Mouse (Mus musculus) c-Kit-negative CD71-positive TER-119-positive erythroid progenitor cells, embryonic 14.5 days (primary cell): Measurements from ENCODE around the gene Col4a4.

Source experiments
- DNase-seq: peaks from one replicate; pipeline ENCODE4 v3.0.0-alpha.2; 2013; ENCODE audit warnings: low read depth, low spot score

Gene Col4a4

GRCm38 (mm10) chr1:82577915-82578314 is 8.7 kb downstream of the Col4a4 start:
- DNase-seq, result no peak

- DNase-seq, result no peak
These were observed 9.3 kb downstream of the Col4a4 start for GRCm38 (mm10) chr1:82577339-82577738.

DNA sequence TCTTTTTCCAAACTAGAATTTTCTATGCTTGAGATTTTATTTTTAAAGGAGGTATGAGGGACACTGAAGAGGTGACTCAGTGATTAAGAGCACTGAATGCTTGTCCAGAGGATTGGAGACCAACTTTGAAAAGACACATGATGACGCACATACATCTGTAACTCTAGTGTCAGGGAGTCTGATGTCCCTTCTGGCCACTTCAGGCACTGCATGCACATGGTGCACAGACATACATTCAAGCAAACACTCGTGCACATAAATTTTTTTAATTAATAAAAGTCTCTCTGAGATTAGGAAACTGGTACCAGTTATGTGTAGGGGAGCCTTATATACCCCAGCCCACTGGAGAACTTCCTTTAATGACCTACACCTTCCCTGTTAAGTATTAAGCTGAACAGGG is 10.5 kb downstream of the Col4a4 start:
- no peak for DNase-seq

- DNase-seq, result no peak
These were observed 11.0 kb downstream of the Col4a4 start for GRCm38 (mm10) chr1:82575681-82576080.

DNA sequence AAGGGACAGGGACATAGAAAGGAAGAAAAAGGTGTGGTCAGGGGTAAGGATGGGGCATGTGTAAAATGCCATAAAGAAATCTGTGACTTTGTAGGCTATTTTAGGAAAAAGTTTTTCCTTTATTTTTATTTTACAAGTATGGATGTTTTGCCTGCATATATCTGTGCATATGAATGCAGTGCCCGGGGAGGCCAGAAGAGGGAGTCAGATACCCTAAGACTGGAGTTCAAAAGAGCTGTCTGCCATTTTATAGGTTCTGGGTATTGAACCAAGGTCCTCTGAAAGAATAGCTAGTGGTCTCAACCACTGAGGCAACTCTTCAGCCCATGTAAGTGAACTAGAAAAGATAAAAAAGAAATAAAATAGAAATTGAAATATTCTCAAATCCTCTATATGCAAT is 14.9 kb downstream of the Col4a4 start:
- DNase-seq, result no peak

DNA sequence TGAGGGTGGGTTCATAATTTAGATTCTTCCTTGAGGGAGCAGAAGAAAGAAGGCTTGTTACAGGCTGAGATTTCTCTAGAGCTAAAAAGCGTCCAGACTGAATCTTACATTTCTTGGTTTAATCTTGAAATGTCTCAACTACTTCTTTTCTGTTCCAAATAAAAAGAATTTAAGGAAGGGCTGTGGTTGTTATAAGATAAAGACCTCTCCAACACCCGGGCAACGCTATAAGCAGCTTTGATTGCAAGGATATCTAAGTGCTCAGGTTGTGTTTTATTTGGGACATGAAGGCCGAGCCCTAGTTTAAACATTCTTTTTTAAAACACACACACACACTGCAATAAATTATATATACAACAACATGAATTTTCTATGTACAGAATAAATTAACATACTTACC is 17.2 kb downstream of the Col4a4 start:
- DNase-seq, result no peak

DNA sequence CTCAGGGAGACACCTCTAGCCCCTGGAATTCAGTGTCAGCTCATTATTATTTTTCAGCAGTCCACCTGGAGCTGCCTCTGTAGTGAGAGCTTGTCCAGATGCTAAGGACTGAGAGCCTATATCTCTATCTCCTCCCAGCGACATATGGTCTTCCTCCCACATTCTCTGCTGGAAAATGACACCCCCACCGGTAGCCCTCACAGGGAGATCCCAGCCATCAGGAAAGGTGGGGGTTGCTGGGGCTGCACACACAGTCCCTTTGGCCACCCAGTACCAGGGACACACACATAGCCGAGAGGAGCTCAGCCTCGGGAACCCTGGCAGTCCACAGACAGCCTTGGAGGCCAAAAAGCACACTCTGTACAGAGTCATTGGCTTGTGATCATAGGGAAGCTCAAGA is 26.4 kb downstream of the Col4a4 start:
- DNase-seq, result no peak

- DNase-seq, result no peak
These were observed 31.8 kb downstream of the Col4a4 start for GRCm38 (mm10) chr1:82554889-82555288.

DNA sequence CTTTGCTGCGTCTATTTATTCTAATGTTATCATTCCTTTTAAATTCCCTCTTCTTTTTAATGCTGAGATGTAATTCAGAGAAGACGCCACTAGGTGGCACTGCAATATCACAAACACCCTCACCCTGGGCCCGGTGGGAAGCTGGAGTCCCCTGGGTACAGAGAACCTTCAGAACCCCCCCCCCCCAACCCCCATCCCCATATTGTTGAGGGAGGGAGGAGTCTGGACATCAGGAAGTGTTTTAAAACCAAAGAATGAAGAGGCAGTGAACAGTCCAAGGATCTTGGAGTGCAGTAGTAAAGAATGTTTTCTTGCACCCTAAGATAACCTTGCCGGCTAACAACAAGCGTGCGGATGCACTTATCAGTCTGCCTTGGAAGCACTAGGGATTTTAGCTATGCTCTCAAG is 32.2 kb downstream of the Col4a4 start:
- no peak for DNase-seq

DNA sequence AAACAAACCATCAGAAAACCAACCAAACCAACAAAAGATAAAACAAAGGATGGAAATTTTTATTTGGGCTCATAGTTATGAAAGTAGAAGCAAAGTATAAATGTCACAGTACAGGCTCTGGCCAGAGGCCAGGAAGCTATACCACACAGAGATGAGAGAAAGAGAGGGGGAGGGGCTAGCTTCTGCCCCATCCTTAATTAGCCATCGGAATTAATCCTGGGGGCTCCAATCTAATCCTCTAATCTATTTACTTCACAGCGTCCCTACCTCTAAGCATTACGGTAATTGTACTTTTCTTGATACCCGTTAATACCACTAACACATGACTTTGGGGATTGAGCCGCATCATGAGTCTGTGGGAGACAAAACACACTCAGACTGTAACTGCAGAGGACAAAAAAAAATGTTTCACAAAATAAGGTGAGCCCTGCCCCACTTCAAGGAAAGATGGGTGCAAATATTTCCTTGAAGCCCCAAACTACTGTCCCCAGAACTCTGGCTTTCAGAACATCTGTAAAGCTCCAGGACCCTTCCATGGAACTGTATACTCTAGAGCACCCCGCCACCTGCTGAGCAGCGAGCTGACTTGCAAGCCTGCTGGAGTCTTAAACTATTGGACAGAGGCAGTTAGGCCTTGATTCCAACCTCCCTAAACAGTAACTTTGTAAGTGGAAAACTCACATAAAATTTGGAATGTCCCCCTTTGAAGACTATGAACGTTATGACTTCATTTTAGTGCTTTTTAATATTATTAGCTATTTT is 41.3 kb downstream of the Col4a4 start:
- no peak for DNase-seq

- no peak for DNase-seq
These were observed 42.0 kb downstream of the Col4a4 start for GRCm38 (mm10) chr1:82544419-82545185.

- DNase-seq, result no peak
These were observed 42.7 kb downstream of the Col4a4 start for GRCm38 (mm10) chr1:82543934-82544333.

GRCm38 (mm10) chr1:82540056-82540455 is 46.6 kb downstream of the Col4a4 start:
- no peak for DNase-seq

GRCm38 (mm10) chr1:82537848-82538247 is 48.8 kb downstream of the Col4a4 start:
- DNase-seq, result no peak

- no peak for DNase-seq
These were observed 50.0 kb downstream of the Col4a4 start for GRCm38 (mm10) chr1:82536515-82537174.

DNA sequence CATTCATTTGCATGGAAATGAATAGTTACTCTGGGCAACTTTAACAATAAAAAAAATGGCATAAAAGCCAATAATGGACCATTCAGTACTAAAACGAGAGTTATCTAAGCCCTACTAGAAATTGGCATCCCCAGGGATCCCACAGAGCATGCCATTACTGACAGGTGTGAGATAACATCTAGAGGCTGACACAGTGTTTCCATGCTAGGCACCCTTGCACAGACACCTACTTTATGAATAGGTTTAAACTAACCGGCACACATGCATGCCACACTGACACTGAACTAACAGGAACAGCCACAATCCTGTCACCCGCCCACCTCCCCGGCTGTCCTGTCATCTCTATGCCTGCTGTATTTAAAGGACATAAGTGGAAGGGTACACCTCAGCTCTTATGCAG is 58.7 kb downstream of the Col4a4 start:
- no peak for DNase-seq

- no peak for DNase-seq
These were observed 94.7 kb downstream of the Col4a4 start for GRCm38 (mm10) chr1:82491954-82492353.

DNA sequence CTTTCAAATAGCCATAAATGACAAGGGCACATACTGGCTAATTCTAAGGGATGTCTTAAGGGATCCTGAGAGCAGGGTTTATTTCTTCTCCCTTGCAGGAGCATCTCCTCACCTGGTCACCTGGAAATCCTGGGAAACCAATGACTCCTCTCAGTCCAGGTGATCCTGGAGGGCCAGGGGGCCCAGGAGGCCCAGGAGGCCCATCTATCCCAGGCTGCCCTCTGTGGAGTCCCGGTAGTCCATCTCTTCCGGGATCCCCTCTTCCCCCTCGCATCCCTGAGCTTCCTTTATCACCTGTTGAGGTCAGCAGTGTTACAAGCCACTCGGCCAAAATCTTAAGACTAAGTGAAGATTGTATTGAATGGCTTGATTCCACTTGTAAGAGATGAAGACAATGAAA is 100.3 kb downstream of the Col4a4 start:
- no peak for DNase-seq

DNA sequence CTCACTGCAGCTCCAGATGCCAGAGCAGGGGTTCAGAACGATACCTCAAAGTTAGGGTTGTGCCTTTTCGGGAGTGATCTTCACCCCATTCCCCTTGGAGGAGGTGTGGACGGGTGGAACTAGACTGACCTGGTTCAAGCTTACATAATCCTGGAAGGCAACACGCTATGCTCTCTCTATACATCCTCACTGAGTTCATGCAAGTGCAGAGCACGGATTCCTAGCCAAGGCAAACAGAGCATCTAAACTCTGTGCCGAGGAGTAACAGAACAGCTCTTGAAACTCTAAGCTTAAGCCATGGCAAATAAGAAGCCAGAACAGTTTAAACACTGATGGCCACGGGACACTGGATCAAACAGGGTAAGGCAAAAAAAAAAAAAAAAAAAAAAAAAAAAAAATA is 104.3 kb downstream of the Col4a4 start:
- no peak for DNase-seq

DNA sequence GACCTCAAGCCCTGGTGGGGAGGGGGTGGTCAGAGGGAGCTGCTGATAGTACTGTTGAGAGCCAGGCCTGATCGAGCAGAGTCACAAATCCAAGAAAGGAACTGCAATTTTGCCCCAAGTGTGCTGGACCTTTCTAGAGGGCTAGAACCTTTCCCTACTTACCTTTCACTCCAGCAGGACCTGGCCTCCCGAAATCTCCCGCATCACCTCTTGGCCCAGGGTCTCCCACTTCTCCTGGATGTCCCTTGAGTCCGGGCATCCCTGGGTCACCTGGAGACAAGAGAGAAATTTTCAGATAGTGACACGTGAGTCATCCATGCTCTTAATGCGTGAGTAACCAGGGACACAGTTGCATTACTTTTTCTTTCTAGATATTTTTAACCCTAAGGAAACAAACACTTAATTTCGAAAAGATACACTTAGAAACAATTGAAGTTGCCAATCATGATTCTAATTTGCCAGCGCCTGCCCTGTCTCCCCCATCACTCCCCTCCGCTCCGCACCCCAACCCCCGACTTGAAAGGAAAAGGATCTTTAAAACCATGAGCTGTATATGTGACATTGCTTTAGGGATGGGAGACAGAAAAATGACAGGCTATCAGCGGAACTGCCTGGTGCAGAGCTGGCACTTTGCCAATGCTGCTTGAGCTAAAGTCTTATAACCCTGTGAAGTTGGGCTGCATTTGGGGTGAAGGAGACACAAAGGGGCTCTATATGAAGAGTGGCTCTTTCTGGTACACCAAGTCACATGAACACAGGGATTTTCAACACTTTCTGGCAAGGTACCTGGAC is 106.8 kb downstream of the Col4a4 start:
- DNase-seq, result no peak

GRCm38 (mm10) chr1:82476746-82477145 is 109.9 kb downstream of the Col4a4 start:
- DNase-seq, result no peak

DNA sequence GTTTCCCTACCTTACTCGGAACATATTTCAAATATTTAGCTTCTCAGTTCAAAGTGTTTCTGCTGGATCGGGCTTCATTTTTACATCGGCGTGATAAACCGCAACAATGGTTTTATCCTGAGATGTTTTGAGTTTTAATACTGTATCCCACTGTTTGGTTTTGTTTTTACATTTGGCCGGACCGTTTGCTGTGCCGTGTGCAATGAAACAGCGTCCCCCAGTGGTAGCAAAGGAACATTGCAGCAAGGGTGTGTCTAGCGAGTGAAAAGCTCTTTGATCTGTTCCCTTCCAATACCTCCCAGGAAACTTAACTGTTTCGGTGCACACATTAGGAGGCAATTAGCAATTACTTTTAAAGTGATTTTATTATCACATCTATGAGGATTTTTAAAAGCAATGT is 110.4 kb downstream of the Col4a4 start:
- no peak for DNase-seq
